Mouse (Mus musculus): Measurements from ENCODE around the gene Smg6. TPM values are rescaled to one million over a fixed set of nuclear protein-coding genes. Genes with fewer than 3 reads are reported as not detected.
A peak's percentile ranks its signal among the peaks of the same experiment; 100 is the strongest.

The Smg6 gene
- polyA plus RNA-seq, 1 experiment from 2014 or later, result 11.9 TPM

DNA sequence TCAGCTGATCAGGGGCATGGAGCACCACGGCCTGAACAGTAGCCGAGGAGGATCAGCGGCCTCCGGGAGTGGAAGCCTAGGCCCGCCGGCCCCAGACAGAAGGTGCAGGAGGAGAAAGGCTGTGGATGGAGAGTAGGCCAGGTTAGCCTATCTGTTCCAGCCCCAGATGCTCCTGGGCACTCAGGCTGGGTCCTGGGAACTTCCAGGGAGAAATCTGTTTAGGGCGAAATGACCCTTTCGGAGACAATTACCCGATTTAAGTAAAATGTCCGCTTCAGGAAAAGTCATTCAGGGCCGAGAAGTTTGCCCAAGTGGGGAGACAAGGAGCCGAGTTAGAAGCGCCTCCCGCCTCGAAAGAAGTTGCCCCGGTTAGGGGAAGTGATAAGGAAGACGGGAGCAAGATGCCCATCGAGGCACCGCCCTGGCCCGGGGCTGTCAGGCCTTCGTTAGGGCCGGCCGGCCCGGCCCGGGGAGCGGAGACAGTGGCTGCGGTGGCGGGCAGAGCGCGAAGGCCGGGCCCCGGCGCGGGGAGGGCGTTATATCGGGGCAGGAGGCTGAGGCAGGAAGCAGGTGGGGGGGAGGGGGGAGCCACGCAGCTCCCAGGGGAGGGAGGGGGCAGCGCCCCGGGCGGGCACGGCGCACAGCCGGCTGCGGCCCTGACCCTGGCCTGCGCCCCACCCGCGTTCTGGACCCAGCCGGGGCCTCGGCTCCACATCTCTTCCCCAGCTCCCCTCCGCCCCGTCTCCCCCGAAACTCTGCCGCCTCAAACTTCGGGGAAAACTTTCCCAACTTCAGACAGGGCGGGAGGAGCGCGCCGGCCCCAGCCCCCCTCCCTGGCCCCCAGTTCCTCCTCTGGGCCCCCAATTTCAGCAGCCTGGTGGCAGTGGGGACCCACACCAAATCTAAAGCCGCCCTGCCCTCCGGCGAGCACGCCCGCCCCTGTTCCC is 242.3 kb downstream of the Smg6 start:
- Histone ChIP-seq H3K9ac (ENCODE audit: low read depth, low read length) (peak overlapping the region; percentile 70), H3K4me1 (replicated peaks; ENCODE audit: insufficient read depth, low read length) (peaks cover 38% of the 10 kb centered on the region), H3K36me3 (ENCODE audit: insufficient read depth, low read length) (peaks cover 17% of the 10 kb centered on the region; the same call in 1 of the 2 replicates), H3K27ac (peak overlapping the region; percentile 89), H3K27me3 (ENCODE audit: insufficient read depth, low read length) (peaks cover 7% of the 10 kb centered on the region; the same call in 1 of the 2 replicates), H3K4me2 (ENCODE audit: low read length) (peak overlapping the region; percentile 80), H3K4me3 (replicated peaks; ENCODE audit: low read depth, low read length) (peak overlapping the region; percentile 63), H3K9me3 (replicated peaks; ENCODE audit: low read length) (no peaks in the 10 kb centered on the region)
- WGBS, result 4% methylated on average over 58 of the region's 63 CpGs
- TF ChIP-seq CTCF (IDR thresholded peaks at IDR 0.05; ENCODE audit: low read depth), result no peak
- DNase-seq (ENCODE audit: low spot score) (no peak), ATAC-seq (replicated peaks; ENCODE audit: low FRiP score, low read depth) (no peak)

GRCm38 (mm10) chr11:75168590-75169361 is 243.2 kb downstream of the Smg6 start:
- Histone ChIP-seq H3K9ac (ENCODE audit: low read depth, low read length) (peak overlapping the region; percentile 70), H3K4me3 (replicated peaks; ENCODE audit: low read depth, low read length) (peak overlapping the region; percentile 63), H3K27me3 (ENCODE audit: insufficient read depth, low read length) (peaks cover 7% of the 10 kb centered on the region; the same call in 1 of the 2 replicates), H3K4me1 (replicated peaks; ENCODE audit: insufficient read depth, low read length) (peaks cover 38% of the 10 kb centered on the region), H3K9me3 (replicated peaks; ENCODE audit: low read length) (no peaks in the 10 kb centered on the region), H3K36me3 (ENCODE audit: insufficient read depth, low read length) (peaks cover 8% of the 10 kb centered on the region; the same call in 1 of the 2 replicates), H3K4me2 (ENCODE audit: low read length) (peak overlapping the region; percentile 80), H3K27ac (peak overlapping the region; percentile 89)
- ATAC-seq (replicated peaks; ENCODE audit: low FRiP score, low read depth) (peak; percentile 26), DNase-seq (ENCODE audit: low spot score) (peak; percentile 89)
- TF ChIP-seq CTCF (IDR thresholded peaks at IDR 0.05; ENCODE audit: low read depth), result peak; percentile 98
- under 1% methylated on average over 75 of the region's 83 CpGs for WGBS

- H3K4me2 ChIP-seq (ENCODE audit: low read length), result peak within 1 kb of the TSS; percentile 80
- ATAC-seq (replicated peaks; ENCODE audit: low FRiP score, low read depth) (no peak), DNase-seq (ENCODE audit: low spot score) (no peak)
- H3K27me3 ChIP-seq (ENCODE audit: insufficient read depth, low read length), result peaks cover 7% of the 10 kb centered on the region; the same call in 1 of the 2 replicates
- TF ChIP-seq CTCF (IDR thresholded peaks at IDR 0.05; ENCODE audit: low read depth), result no peak
- 0 out of 2 replicates have a peak, but pooled peaks cover 7% of the 10 kb centered on the region for H3K36me3 ChIP-seq (ENCODE audit: insufficient read depth, low read length)
- H3K9me3 ChIP-seq (replicated peaks; ENCODE audit: low read length), result no peaks in the 10 kb centered on the region
- H3K4me3 ChIP-seq (replicated peaks; ENCODE audit: low read depth, low read length), result peak within 1 kb of the TSS; percentile 63
- WGBS, result 6% methylated on average over 23 of the region's 23 CpGs
- H3K4me1 ChIP-seq (replicated peaks; ENCODE audit: insufficient read depth, low read length), result peaks cover 38% of the 10 kb centered on the region
- peak within 1 kb of the TSS; percentile 70 for H3K9ac ChIP-seq (ENCODE audit: low read depth, low read length)
- peak within 1 kb of the TSS; percentile 89 for H3K27ac ChIP-seq
These were observed 243.9 kb downstream of the Smg6 start, which contains the start of gene Hic1 for GRCm38 (mm10) chr11:75169405-75170080. TSS of gene Hic1 (minus strand) at chr11:75169519.

DNA sequence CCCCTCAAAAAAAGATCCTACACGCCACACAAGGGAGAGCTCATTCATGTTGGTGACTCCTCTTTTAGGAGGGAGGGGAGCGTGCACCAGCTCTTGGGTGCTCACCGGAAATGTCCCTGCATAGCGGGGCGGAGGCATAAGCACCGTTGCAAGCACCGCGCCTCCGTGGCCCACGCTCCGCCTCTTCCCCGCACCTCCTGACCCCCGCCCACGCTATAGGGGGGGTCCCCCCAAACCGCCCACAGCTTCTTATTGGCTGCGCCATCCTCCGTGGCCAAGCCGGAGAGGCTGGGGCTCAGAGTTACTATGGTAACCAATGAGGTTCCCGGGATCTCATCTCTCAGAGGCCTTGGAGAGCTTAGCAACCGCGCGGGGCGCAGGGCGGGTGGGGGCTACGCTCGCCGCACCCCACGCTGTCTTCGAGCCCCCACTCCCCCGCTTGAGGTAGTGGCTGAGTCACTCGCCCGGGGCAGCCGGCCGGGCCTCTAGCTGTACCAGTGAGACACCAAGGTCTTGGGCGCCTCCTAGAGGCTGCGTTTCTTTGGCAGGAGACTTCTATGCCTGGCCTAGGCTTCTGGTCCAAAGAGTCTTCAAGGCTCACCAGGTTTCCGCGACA is 244.6 kb downstream of the Smg6 start:
- Histone ChIP-seq H3K4me2 (ENCODE audit: low read length) (peak overlapping the region; percentile 80), H3K36me3 (ENCODE audit: insufficient read depth, low read length) (0 out of 2 replicates have a peak, but pooled peaks cover 7% of the 10 kb centered on the region), H3K9me3 (replicated peaks; ENCODE audit: low read length) (no peaks in the 10 kb centered on the region), H3K9ac (ENCODE audit: low read depth, low read length) (no peak overlapping the region), H3K4me3 (replicated peaks; ENCODE audit: low read depth, low read length) (peak overlapping the region; percentile 63), H3K27me3 (ENCODE audit: insufficient read depth, low read length) (peaks cover 7% of the 10 kb centered on the region; the same call in 1 of the 2 replicates), H3K4me1 (replicated peaks; ENCODE audit: insufficient read depth, low read length) (peaks cover 38% of the 10 kb centered on the region), H3K27ac (no peak overlapping the region)
- under 1% methylated on average over 38 of the region's 38 CpGs for WGBS
- peak; percentile 83 for TF ChIP-seq CTCF (IDR thresholded peaks at IDR 0.05; ENCODE audit: low read depth)
- ATAC-seq (replicated peaks; ENCODE audit: low FRiP score, low read depth) (peak; percentile 25), DNase-seq (ENCODE audit: low spot score) (peak; percentile 92)

GRCm38 (mm10) chr11:75171186-75171865 is 245.7 kb downstream of the Smg6 start:
- H3K27me3 ChIP-seq (ENCODE audit: insufficient read depth, low read length), result peaks cover 4% of the 10 kb centered on the region; the same call in 1 of the 2 replicates
- H3K9ac ChIP-seq (ENCODE audit: low read depth, low read length), result no peak overlapping the region
- TF ChIP-seq CTCF (IDR thresholded peaks at IDR 0.05; ENCODE audit: low read depth), result no peak
- 15% methylated on average over 17 of the region's 17 CpGs for WGBS
- H3K4me3 ChIP-seq (replicated peaks; ENCODE audit: low read depth, low read length), result no peak overlapping the region; the same call in 1 of the 2 replicates
- H3K36me3 ChIP-seq (ENCODE audit: insufficient read depth, low read length), result 0 out of 2 replicates have a peak, but pooled peaks cover under 1% of the 10 kb centered on the region
- H3K4me2 ChIP-seq (ENCODE audit: low read length), result peak overlapping the region; percentile 84; the same call in 1 of the 2 replicates
- H3K9me3 ChIP-seq (replicated peaks; ENCODE audit: low read length), result no peaks in the 10 kb centered on the region
- DNase-seq (ENCODE audit: low spot score) (no peak), ATAC-seq (replicated peaks; ENCODE audit: low FRiP score, low read depth) (no peak)
- no peak overlapping the region for H3K27ac ChIP-seq
- H3K4me1 ChIP-seq (replicated peaks; ENCODE audit: insufficient read depth, low read length), result peaks cover 29% of the 10 kb centered on the region
